ENCODE assay signal across 13 mouse cellular contexts in the genomic region with DNA sequence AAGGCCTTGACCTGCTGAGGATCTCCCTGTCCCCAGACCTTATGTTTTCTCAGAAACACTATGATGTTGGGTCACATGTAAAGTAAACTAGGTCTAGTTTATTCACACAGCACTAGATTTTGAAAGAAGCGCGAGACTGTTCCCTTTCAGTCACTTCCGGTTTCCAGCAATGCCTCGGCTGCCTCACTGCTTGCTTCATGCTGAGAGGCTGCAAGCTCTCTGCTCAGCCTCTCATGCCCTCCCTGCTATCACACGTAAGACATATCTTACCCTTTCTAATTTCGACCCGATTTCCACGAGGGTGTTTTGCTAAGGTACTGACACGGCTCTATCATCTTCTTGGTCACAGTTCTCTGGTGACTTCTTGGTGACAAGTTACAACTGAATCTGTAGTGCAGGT. TPM values are rescaled to one million over a fixed set of nuclear protein-coding genes. Genes with fewer than 3 reads are reported as not detected.
A peak's percentile ranks its signal among the peaks of the same experiment; 100 is the strongest.
DNase-seq lines count a peak whose midpoint lies in the region; ATAC-seq and TF ChIP-seq lines count a peak whose summit lies in the region.
"Had no signal": no experiment of that assay in that cellular context is flagged by ENCODE, and none has a peak within 500 bp of the region (broad histone marks: within the 10 kb centered on the region; RNA-seq: fewer than 3 reads in every experiment).

No protein-coding gene starts in this region.

- H3K4me3 ChIP-seq in heart, embryonic 16.5 days (ENCODE audit: low read length) = no peak overlapping the region
- no peak overlapping the region for H3K4me3 ChIP-seq in thymus, adult 2 months (ENCODE audit: control insufficient read depth, insufficient read depth, low read length)
- H3K4me3 ChIP-seq in kidney, embryonic 14.5 days (ENCODE audit: low read length) = no peak overlapping the region
- H3K4me3 ChIP-seq: embryonic facial prominence, embryonic 15.5 days; heart, embryonic 12.5 days; lung, embryonic 15.5 days had no signal

- peaks cover 16% of the 10 kb centered on the region for H3K4me1 ChIP-seq in heart, embryonic 16.5 days (ENCODE audit: control insufficient read depth, insufficient read depth, low read length)
- H3K4me1 ChIP-seq in thymus, adult 2 months (replicated peaks; ENCODE audit: control insufficient read depth, insufficient read depth, low read length) = peaks cover 35% of the 10 kb centered on the region
- H3K4me1 ChIP-seq in kidney, embryonic 14.5 days (ENCODE audit: control insufficient read depth, insufficient read depth, low read length) = peaks cover 5% of the 10 kb centered on the region; the same call in 1 of the 2 replicates

- 27% methylated on average over 9 of the region's 9 CpGs for WGBS in heart, embryonic 16.5 days
- WGBS in thymus, adult 2 months = 6% methylated on average over 9 of the region's 9 CpGs
- WGBS in kidney, embryonic 14.5 days = 67% methylated on average over 9 of the region's 9 CpGs

- H3K36me3 ChIP-seq in heart, embryonic 16.5 days (ENCODE audit: control insufficient read depth, insufficient read depth) = no peaks in the 10 kb centered on the region
- H3K36me3 ChIP-seq in thymus, adult 2 months (ENCODE audit: control insufficient read depth, insufficient read depth, low read length) = no peaks in the 10 kb centered on the region
- H3K36me3 ChIP-seq in kidney, embryonic 14.5 days (ENCODE audit: control insufficient read depth, insufficient read depth, low read length) = no peaks in the 10 kb centered on the region
- H3K36me3 ChIP-seq: embryonic facial prominence, embryonic 15.5 days; heart, embryonic 12.5 days; lung, embryonic 15.5 days had no signal

- TF ChIP-seq CTCF in thymus, adult 2 months (IDR thresholded peaks at IDR 0.05; ENCODE audit: borderline replicate concordance, control insufficient read depth, extremely low read depth, insufficient read depth, low read length, poor library complexity) = no peak

- DNase-seq in heart, adult 8-10 months (ENCODE audit: low spot score) = no peak
- peak; percentile 70 for DNase-seq in CD4-positive, CD25-positive, alpha-beta regulatory T cell, adult 2 months (ENCODE audit: low read depth, low spot score)
- DNase-seq in lung, postnatal 10 days = peak; percentile 44
- peak; percentile 66 for DNase-seq in thymus, adult 2 months
- no peak for DNase-seq in left cerebral cortex, postnatal 36 days (ENCODE audit: low spot score in 2 of 2)
- DNase-seq: cerebellum, adult 9-11 months had no signal

- H3K27ac ChIP-seq in heart, embryonic 16.5 days (ENCODE audit: low read length) = no peak overlapping the region
- peak overlapping the region; percentile 86 for H3K27ac ChIP-seq in thymus, adult 2 months (ENCODE audit: control insufficient read depth, insufficient read depth, low read length)
- H3K27ac ChIP-seq in kidney, embryonic 14.5 days (ENCODE audit: low read depth, low read length) = no peak overlapping the region
- H3K27ac ChIP-seq: embryonic facial prominence, embryonic 15.5 days; lung, embryonic 15.5 days had no signal

- peak overlapping the region; percentile 10; the same call in 1 of the 2 replicates for H3K4me2 ChIP-seq in heart, embryonic 16.5 days (ENCODE audit: low read depth, low read length)
- H3K4me2 ChIP-seq in kidney, embryonic 14.5 days (replicated peaks; ENCODE audit: low read depth, low read length) = no peak overlapping the region
- H3K4me2 ChIP-seq: embryonic facial prominence, embryonic 15.5 days; heart, embryonic 12.5 days; lung, embryonic 15.5 days had no signal

- H3K9me3 ChIP-seq in heart, embryonic 16.5 days (replicated peaks; ENCODE audit: control insufficient read depth, low read length) = no peaks in the 10 kb centered on the region
- no peaks in the 10 kb centered on the region for H3K9me3 ChIP-seq in kidney, embryonic 14.5 days (ENCODE audit: control insufficient read depth, low read length)
- H3K9me3 ChIP-seq: embryonic facial prominence, embryonic 15.5 days; lung, embryonic 15.5 days had no signal

- ATAC-seq in heart, embryonic 16.5 days (replicated peaks; ENCODE audit: extremely low read depth, insufficient read depth, low FRiP score) = no peak
- no peak for ATAC-seq in kidney, embryonic 14.5 days (ENCODE audit: low FRiP score, low TSS enrichment)
- no peak for ATAC-seq in erythroblast, adult 5-6 weeks (replicated peaks; ENCODE audit: low FRiP score, poor library complexity, severe bottlenecking)
- ATAC-seq: intestine, embryonic 16.5 days had no signal

- TF ChIP-seq POLR2A in thymus, adult 2 months (IDR thresholded peaks at IDR 0.05; ENCODE audit: control insufficient read depth, extremely low read depth, insufficient read depth, low read length, poor library complexity) = 0 out of 2 replicates have a peak, but pooled peaks have one; percentile 30

- H3K27me3 ChIP-seq in heart, embryonic 16.5 days (ENCODE audit: control insufficient read depth, insufficient read depth, low read length) = no peaks in the 10 kb centered on the region
- H3K27me3 ChIP-seq in thymus, adult 2 months (ENCODE audit: control insufficient read depth, insufficient read depth, low read length) = no peaks in the 10 kb centered on the region
- no peaks in the 10 kb centered on the region for H3K27me3 ChIP-seq in kidney, embryonic 14.5 days (ENCODE audit: control insufficient read depth, insufficient read depth, low read length)
- H3K27me3 ChIP-seq: embryonic facial prominence, embryonic 15.5 days; heart, embryonic 12.5 days; lung, embryonic 15.5 days had no signal

- 0 out of 2 replicates have a peak overlapping the region, but pooled peaks have one; percentile 34 for H3K9ac ChIP-seq in heart, embryonic 16.5 days (ENCODE audit: low read length)
- H3K9ac ChIP-seq in kidney, embryonic 14.5 days (ENCODE audit: low read depth, low read length) = no peak overlapping the region
- H3K9ac ChIP-seq: embryonic facial prominence, embryonic 15.5 days; heart, embryonic 12.5 days; lung, embryonic 15.5 days had no signal

- intact Hi-C loops in left cerebral cortex, postnatal 36 days (cut with DNase I) = no loop called here

RNA-seq across cellular contexts. Expression of gene Fbxl14, which starts 22.6 kb away (rescaled TPM):
- 3.3 and 4.3 TPM in 2 replicates for polyA plus RNA-seq in heart, embryonic 16.5 days (2015; fragmentation: Nextera tagmentation; extraction: Ambion mirVana)
- 10 to 100 TPM; 14.7 to 18.1 (median 16.2) TPM for total RNA-seq in heart, adult 8-10 months (2022)
- polyA plus RNA-seq in thymus, adult 2 months (2012; rRNA removed) = 355 and 394 TPM in 2 replicates
- 10 to 100 TPM; 31.8 to 35.5 TPM for total RNA-seq in left cerebral cortex, postnatal 36 days (2021)
- 7.2 and 9.6 TPM in 2 replicates for polyA plus RNA-seq in kidney, embryonic 14.5 days (2014; fragmentation: Nextera tagmentation; extraction: Ambion mirVana)
- total RNA-seq in erythroblast, adult 5-6 weeks (2015; ENCODE audit: low replicate concordance) = 9.2 and 12.5 TPM in 2 replicates
- 10.5 and 12.0 TPM in 2 replicates for total RNA-seq in erythroblast, adult 5-6 weeks (2017; ENCODE audit: low replicate concordance)

RNA-seq across cellular contexts. Expression of gene Wnt5b, which starts 42.1 kb away (rescaled TPM):
- polyA plus RNA-seq in heart, embryonic 16.5 days (2015; fragmentation: Nextera tagmentation; extraction: Ambion mirVana) = 5.1 and 5.6 TPM in 2 replicates
- 1 to 10 TPM; 1.6 to 3.8 (median 2.5) TPM for total RNA-seq in heart, adult 8-10 months (2022)
- 6.5 and 8.1 TPM in 2 replicates for polyA plus RNA-seq in thymus, adult 2 months (2012; rRNA removed)
- total RNA-seq in left cerebral cortex, postnatal 36 days (2021) = 1 to 10 TPM; 1.4 to 1.6 TPM
- 10.9 and 11.0 TPM in 2 replicates for polyA plus RNA-seq in kidney, embryonic 14.5 days (2014; fragmentation: Nextera tagmentation; extraction: Ambion mirVana)
- total RNA-seq in erythroblast, adult 5-6 weeks (2015; ENCODE audit: low replicate concordance) = not detected in 2 replicates
- not detected in 2 replicates for total RNA-seq in erythroblast, adult 5-6 weeks (2017; ENCODE audit: low replicate concordance)

Comparison
In these comparisons a context has a peak if more than half of its experiments do, and no peak if none do; other contexts are left out.
1. DNase-seq: peak in CD4-positive, CD25-positive, alpha-beta regulatory T cell, adult 2 months (single experiment), lung, postnatal 10 days (single experiment) and thymus, adult 2 months (single experiment); none in heart, adult 8-10 months (single experiment) and left cerebral cortex, postnatal 36 days (0 of 2).